Mouse (Mus musculus) forebrain, postnatal 0 days (tissue): ENCODE data around the gene Srsf3. TPM values are rescaled to one million over a fixed set of nuclear protein-coding genes. Genes with fewer than 3 reads are reported as not detected.

Source experiments
- ATAC-seq: fragments of 200-750 bp; cut with Nextera tagmentation; 2 replicates; pipeline ENCODE4 v1.8.0; 2017; ENCODE audit warnings: mild to moderate bottlenecking, moderate library complexity
- DNase-seq: peaks from one replicate; pipeline ENCODE4 v3.0.0-alpha.2; 2015
- H3K27ac ChIP-seq: fragments of 300-500 bp; sonication (generic); 2 replicates; pipeline ENCODE4 v1.5.1; 2014; ENCODE audit warnings: low read depth, mild to moderate bottlenecking, antibody characterized with exemption, low read length, moderate library complexity, mixed read lengths
- H3K27me3 ChIP-seq: fragments of 300-500 bp; sonication (generic); 2 replicates; pipeline ENCODE4 v1.6.1; 2014; ENCODE audit warnings: mild to moderate bottlenecking, low read length, mixed read lengths; ENCODE audit not compliant: insufficient read depth
- H3K36me3 ChIP-seq: fragments of 300-500 bp; sonication (generic); 2 replicates; pipeline ENCODE4 v1.6.1; 2014; ENCODE audit warnings: mild to moderate bottlenecking, moderate library complexity; ENCODE audit not compliant: insufficient read depth
- H3K4me1 ChIP-seq: fragments of 300-500 bp; sonication (generic); 2 replicates; pipeline ENCODE4 v1.6.1; 2014; ENCODE audit warnings: antibody characterized with exemption; ENCODE audit not compliant: insufficient read depth
- H3K4me2 ChIP-seq: fragments of 300-500 bp; sonication (generic); 2 replicates; pipeline ENCODE4 v1.6.1; 2014; ENCODE audit warnings: low read depth, mild to moderate bottlenecking, moderate library complexity
- H3K4me3 ChIP-seq: fragments of 300-500 bp; sonication (generic); 2 replicates; pipeline ENCODE4 v1.5.1; 2014; ENCODE audit warnings: low read depth, low read length, mixed read lengths
- H3K9ac ChIP-seq: fragments of 300-500 bp; sonication (generic); 2 replicates; pipeline ENCODE4 v1.6.1; 2014; ENCODE audit warnings: mild to moderate bottlenecking
- H3K9me3 ChIP-seq: fragments of 300-500 bp; sonication (generic); 2 replicates; pipeline ENCODE4 v1.6.1; 2016; ENCODE audit warnings: low read length
- CTCF ChIP-seq: sonication (generic); IDR thresholded peaks from 2 replicates; pipeline ENCODE4 v1.5.1; 2016; ENCODE audit warnings: antibody characterized with exemption, control low read depth, low read depth
- WGBS: fragments of 180-500 bp; shearing (Covaris S2); extraction: QIAGEN DNeasy Blood & Tissue Kit; methylation state at CpG from one replicate; pipeline ENCODE4 v1.1.7; 2014; 5-methylcytosine and 5-hydroxymethylcytosine counted together
- polyA plus RNA-seq: library from polyadenylated mRNA; unstranded; fragments of >200 nt; fragmentation: Nextera tagmentation; extraction: Ambion mirVana; gene quantifications from 2 replicates; pipeline ENCODE4 v1.2.1, GENCODE M21; 2015
- total RNA-seq: library from RNA; depleted of rRNA; stranded (reverse); fragments of >200 nt; gene quantifications from 2 replicates; pipeline ENCODE4 v1.2.3, GENCODE M21; 2014

The Srsf3 gene
- total and polyA plus RNA-seq, 2 experiments from 2014 or later, result 287 to 367 TPM

GRCm38 (mm10) chr17:29018292-29018984 lies 14.0 kb upstream of the Srsf3 start:
- H3K27ac ChIP-seq, result no peak overlapping the region
- H3K4me2 ChIP-seq, result no peak overlapping the region
- no peaks in the 10 kb centered on the region for H3K27me3 ChIP-seq
- ATAC-seq (no peak), DNase-seq (no peak)
- H3K4me3 ChIP-seq, result no peak overlapping the region
- peak; percentile 45 for TF ChIP-seq CTCF
- H3K9me3 ChIP-seq, result no peaks in the 10 kb centered on the region
- H3K36me3 ChIP-seq, result no peaks in the 10 kb centered on the region
- no peaks in the 10 kb centered on the region for H3K4me1 ChIP-seq
- H3K9ac ChIP-seq, result no peak overlapping the region
- 54% methylated on average over 11 of the region's 11 CpGs for WGBS

GRCm38 (mm10) chr17:29019391-29019790 lies 13.0 kb upstream of the Srsf3 start:
- Histone ChIP-seq H3K4me2 (no peak overlapping the region), H3K4me3 (no peak overlapping the region), H3K27me3 (no peaks in the 10 kb centered on the region), H3K9me3 (no peaks in the 10 kb centered on the region), H3K27ac (no peak overlapping the region), H3K9ac (no peak overlapping the region), H3K36me3 (no peaks in the 10 kb centered on the region), H3K4me1 (no peaks in the 10 kb centered on the region)
- no peak for ATAC-seq
- no peak for DNase-seq
- TF ChIP-seq CTCF, result no peak
- 80% methylated on average over 7 of the region's 7 CpGs for WGBS

GRCm38 (mm10) chr17:29020444-29020843 lies 12.0 kb upstream of the Srsf3 start:
- no peak overlapping the region for H3K27ac ChIP-seq
- no peak for ATAC-seq
- H3K36me3 ChIP-seq, result no peaks in the 10 kb centered on the region
- no peaks in the 10 kb centered on the region for H3K9me3 ChIP-seq
- TF ChIP-seq CTCF, result peak; percentile 44
- DNase-seq, result no peak
- no peak overlapping the region for H3K9ac ChIP-seq
- no peaks in the 10 kb centered on the region for H3K27me3 ChIP-seq
- no peaks in the 10 kb centered on the region for H3K4me1 ChIP-seq
- no peak overlapping the region for H3K4me2 ChIP-seq
- H3K4me3 ChIP-seq, result no peak overlapping the region

GRCm38 (mm10) chr17:29022230-29022819 lies 10.1 kb upstream of the Srsf3 start:
- WGBS, result 20% methylated on average over 15 of the region's 15 CpGs
- Histone ChIP-seq H3K4me1 (no peaks in the 10 kb centered on the region), H3K9ac (no peak overlapping the region), H3K27ac (no peak overlapping the region), H3K4me2 (no peak overlapping the region), H3K36me3 (no peaks in the 10 kb centered on the region), H3K27me3 (no peaks in the 10 kb centered on the region), H3K9me3 (no peaks in the 10 kb centered on the region), H3K4me3 (no peak overlapping the region)
- no peak for DNase-seq
- no peak for ATAC-seq
- TF ChIP-seq CTCF, result peak; percentile 59

- Histone ChIP-seq H3K27me3 (no peaks in the 10 kb centered on the region), H3K27ac (no peak overlapping the region), H3K4me1 (no peaks in the 10 kb centered on the region), H3K36me3 (no peaks in the 10 kb centered on the region), H3K4me3 (no peak overlapping the region), H3K9ac (no peak overlapping the region), H3K9me3 (no peaks in the 10 kb centered on the region), H3K4me2 (no peak overlapping the region)
- DNase-seq (no peak), ATAC-seq (no peak)
- no peak for TF ChIP-seq CTCF
- 87% methylated on average over 6 of the region's 6 CpGs for WGBS
Observed at GRCm38 (mm10) chr17:29023346-29023745, 9.1 kb upstream of the Srsf3 start.

- Histone ChIP-seq H3K27ac (no peak overlapping the region), H3K4me3 (no peak overlapping the region), H3K9ac (no peak overlapping the region), H3K36me3 (no peaks in the 10 kb centered on the region), H3K4me1 (no peaks in the 10 kb centered on the region), H3K4me2 (no peak overlapping the region), H3K9me3 (no peaks in the 10 kb centered on the region), H3K27me3 (no peaks in the 10 kb centered on the region)
- no peak for TF ChIP-seq CTCF
- DNase-seq (no peak), ATAC-seq (no peak)
- WGBS, result 43% methylated on average over 22 of the region's 22 CpGs
Observed at GRCm38 (mm10) chr17:29024047-29024892, 8.2 kb upstream of the Srsf3 start.

GRCm38 (mm10) chr17:29024896-29025565 lies 7.4 kb upstream of the Srsf3 start:
- Histone ChIP-seq H3K4me3 (no peak overlapping the region), H3K4me2 (no peak overlapping the region), H3K4me1 (no peaks in the 10 kb centered on the region), H3K9ac (no peak overlapping the region), H3K9me3 (no peaks in the 10 kb centered on the region), H3K36me3 (no peaks in the 10 kb centered on the region), H3K27ac (no peak overlapping the region), H3K27me3 (no peaks in the 10 kb centered on the region)
- ATAC-seq (no peak), DNase-seq (no peak)
- no peak for TF ChIP-seq CTCF
- WGBS, result 14% methylated on average over 10 of the region's 10 CpGs
